Mouse (Mus musculus) spleen, postnatal 36 days (tissue): ENCODE results near the gene Dnajc14.
"Not testable (repeated sequence)": the region's sequence is repeated elsewhere in the genome, so short reads cannot be mapped to it uniquely, and the experiment has no call there.

Experiments
- DNase-seq, 2 experiments: peaks; one replicate each; pipeline ENCODE4 v3.0.0; 2022; ENCODE audit warnings: low spot score in 2 of 2, mixed read lengths in 1 of 2

The Dnajc14 gene

GRCm38 (mm10) chr10:128821358-128822056 lies 17.6 kb downstream of the Dnajc14 start, which contains the start of gene Ormdl2:
Ormdl2 (minus strand) TSS chr10:128821645.
- DNase-seq = peak; percentile 98 to 99

GRCm38 (mm10) chr10:128822135-128822534 lies 18.3 kb downstream of the Dnajc14 start:
- DNase-seq = no peak

DNA sequence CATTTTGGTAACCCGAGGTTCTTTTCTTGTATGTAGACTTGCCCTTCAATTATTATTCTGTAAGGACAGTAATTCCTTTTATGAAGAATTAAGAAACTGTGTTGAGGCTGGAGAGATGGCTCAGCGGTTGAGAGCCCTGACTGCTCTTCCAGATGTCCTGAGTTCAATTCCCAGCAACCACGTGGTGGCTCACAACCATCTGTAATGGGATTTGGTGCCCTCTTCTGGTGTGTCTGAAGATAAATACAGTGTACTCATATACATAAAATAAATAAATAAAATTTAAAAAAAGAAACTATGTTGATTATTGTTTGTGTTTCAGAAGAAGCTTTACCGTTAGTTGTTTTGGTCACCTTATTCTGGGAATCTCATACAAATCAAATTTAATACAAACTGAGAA lies 19.2 kb downstream of the Dnajc14 start:
- DNase-seq = not testable (repeated sequence)

GRCm38 (mm10) chr10:128823821-128824220 lies 20.0 kb downstream of the Dnajc14 start:
- DNase-seq = no peak

- DNase-seq = no peak
Observed at GRCm38 (mm10) chr10:128837400-128837799, 33.5 kb downstream of the Dnajc14 start.

DNA sequence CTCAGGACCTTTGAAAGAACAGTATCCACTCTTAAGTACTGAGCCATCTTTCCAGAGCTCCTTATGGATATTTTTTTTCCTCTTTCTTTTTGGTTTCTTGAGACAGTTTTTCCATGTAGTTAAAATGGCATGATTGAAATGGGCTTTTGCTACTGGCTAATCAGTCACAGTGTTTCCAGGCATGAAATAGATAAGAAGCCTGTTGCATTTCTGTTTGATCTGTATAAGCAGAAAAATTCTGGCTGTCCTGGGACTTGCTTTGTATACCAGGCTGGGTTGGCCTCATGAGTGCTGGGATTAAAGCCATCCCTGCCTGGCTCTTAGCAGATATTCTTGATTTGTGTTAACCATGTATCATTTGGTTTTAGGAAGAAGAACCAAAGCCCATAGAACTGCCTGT lies 35.6 kb downstream of the Dnajc14 start:
- DNase-seq = no peak

- DNase-seq = no peak
Observed at GRCm38 (mm10) chr10:128840612-128841011, 36.8 kb downstream of the Dnajc14 start.

GRCm38 (mm10) chr10:128843260-128843659 lies 39.4 kb downstream of the Dnajc14 start:
- no peak for DNase-seq

DNA sequence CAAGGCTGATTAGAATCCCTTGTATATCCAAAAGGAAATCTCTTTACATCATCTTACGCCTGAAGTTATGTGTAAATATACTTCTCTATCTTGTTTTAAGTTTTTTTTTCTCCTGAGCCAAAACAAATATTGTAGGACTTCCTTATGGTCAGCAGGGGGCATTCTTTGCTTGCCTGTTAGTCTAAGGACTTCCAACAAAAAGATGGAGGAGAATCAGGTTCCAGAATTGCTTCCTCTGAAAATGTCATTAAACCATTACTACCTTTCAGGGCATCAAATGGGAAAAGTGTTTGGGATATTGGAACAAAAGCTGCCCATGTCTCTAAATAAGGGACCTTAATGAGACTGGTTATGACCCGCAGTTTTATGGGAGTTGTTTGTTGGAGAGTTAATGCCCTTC lies 41.7 kb downstream of the Dnajc14 start:
- peak in 1 of 2 experiments; percentile 17 for DNase-seq

DNA sequence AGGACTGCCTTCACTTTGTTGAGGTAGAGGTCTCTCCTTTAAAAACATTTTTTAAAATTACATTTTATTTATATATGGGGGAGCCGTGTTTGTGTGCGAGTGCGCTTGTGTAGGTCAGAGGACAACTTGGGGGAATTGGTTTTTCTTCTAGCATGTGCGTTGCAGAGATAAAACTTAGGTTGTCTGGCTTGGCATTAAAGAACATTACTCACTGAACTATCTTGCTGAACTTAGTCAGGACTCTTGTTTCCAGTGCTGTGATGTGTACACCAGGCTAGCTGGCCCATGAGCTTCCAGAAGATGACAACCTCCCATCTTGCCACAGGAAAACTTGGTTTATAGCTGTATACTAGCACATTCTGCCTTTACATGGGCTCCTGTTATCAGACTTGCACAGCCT lies 42.8 kb downstream of the Dnajc14 start:
- no peak for DNase-seq

- DNase-seq = no peak
Observed at GRCm38 (mm10) chr10:128848426-128848825, 44.6 kb downstream of the Dnajc14 start.

GRCm38 (mm10) chr10:128850339-128850738 lies 46.5 kb downstream of the Dnajc14 start:
- DNase-seq = no peak

DNA sequence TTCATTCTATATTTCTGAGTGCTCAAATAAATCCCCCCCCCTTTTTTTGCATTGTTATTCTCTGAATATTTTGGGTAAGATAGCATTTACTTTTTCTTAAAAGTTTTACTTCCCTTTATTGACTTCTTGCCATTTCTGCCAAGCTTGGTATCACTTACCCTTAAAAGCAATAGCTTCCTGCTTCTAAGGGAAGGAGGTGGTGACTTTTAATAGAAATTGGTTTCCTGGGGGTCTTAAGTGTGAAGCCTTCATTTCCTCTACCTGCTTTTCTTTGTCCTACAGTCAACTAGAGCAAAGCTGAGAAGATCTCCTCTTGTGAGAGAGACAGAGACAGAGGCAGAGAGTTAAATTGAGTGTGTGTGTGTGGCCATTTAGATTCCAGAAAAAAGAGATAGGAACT lies 57.3 kb downstream of the Dnajc14 start:
- DNase-seq = peak; percentile 50 to 65

DNA sequence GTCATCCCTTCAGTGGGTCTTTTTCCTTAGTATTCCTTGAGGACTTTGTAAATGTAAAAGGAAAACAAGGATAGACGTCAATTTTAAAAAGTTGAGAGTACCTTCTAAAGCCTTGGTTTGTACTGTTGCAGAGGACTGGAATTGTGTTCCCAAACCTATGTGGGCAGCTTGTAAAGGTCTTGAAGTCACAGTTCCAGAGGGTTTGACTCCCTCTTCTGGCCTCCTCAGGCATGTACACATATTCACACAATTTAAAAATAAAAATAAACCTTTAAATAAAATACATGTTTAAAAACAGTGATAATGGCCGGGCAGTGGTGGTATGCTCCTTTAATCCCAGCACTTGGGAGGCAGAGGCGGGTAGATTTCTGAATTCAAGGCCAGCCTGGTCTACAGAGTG lies 62.2 kb downstream of the Dnajc14 start:
- no peak for DNase-seq

DNA sequence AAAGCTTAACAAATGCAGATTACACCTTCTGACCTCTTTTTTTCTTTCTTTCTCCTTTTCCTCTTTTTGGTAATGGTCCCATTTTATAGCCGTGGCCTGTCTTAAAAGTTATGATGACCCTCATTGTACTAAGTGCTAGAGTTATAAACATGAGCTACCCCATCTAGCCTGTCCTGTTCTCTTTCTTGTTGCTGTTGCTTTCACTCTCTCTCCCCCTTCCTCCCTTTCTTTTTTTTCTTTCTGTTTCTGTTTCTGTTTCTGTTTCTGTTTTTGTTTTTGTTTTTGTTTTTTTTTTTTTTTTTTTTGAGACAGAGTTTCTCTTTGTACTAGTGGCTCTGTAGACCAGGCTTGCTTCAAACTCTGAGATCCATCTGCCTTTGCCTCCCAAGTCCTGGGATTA lies 62.7 kb downstream of the Dnajc14 start:
- DNase-seq = no peak
